Mouse (Mus musculus) MEL-GATA-1-ER (cell line): Measurements from ENCODE around the gene Has3.
A peak's percentile ranks its signal among the peaks of the same experiment; 100 is the strongest.
"Not testable (repeated sequence)": the region's sequence is repeated elsewhere in the genome, so short reads cannot be mapped to it uniquely, and the experiment has no call there.

Experiments
- DNase-seq: peaks from one replicate; pipeline ENCODE4 v3.0.0-alpha.2; 2012; ENCODE audit warnings: low read depth; ENCODE audit errors: extremely low read depth

Gene Has3

GRCm38 (mm10) chr8:106884826-106885400, 14.9 kb downstream of the Has3 start:
- not testable (repeated sequence) for DNase-seq

- DNase-seq = peak; percentile 55
Measured at GRCm38 (mm10) chr8:106887336-106888189, 17.5 kb downstream of the Has3 start.

DNA sequence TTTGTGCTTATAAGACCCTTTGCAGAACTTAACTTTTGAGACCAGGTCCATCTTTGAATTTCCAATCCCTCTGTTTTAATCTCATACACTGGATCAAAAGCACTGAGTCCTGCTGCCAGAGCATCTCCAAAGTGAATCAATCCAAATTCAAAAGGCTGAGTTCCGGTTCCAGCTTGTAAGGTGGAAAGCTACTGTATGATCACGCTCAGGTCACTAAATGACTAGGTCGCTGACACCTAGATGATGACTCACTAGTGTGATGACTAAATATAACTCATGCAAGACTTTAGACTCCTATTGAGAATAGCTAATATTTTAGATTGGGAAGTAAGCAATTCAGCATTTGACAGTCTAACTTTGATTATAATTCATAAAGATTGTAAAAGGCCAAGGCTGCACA, 18.8 kb downstream of the Has3 start:
- DNase-seq = no peak

DNA sequence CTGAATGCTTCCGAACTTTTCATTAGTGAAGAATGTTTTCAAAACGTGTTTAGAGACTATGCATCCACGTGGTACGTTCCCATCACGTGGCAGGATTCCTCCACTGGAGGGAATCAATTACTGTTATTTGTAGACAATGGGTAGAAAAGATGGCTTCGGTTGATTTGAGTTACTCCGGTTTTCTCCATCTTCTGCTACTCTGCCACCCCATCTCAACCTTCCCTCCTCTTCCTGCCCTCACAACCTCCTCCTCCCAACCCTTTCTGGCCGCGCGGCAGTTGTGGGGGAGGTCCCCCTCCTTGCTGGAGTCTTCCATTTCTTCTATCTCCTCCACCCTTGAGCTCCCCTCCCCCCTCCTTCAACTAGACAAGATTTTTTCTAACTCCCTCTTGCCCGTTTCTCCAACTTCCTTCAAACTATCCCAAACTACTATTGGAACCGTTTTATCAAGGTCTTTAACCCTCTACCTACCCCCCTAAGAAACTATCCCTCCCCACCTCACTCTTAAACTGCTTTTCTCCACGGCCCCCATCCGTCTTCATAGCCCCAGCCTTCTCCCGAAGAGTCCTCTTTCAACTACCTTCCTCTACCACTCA, 22.3 kb downstream of the Has3 start:
- DNase-seq = peak; percentile 40

DNA sequence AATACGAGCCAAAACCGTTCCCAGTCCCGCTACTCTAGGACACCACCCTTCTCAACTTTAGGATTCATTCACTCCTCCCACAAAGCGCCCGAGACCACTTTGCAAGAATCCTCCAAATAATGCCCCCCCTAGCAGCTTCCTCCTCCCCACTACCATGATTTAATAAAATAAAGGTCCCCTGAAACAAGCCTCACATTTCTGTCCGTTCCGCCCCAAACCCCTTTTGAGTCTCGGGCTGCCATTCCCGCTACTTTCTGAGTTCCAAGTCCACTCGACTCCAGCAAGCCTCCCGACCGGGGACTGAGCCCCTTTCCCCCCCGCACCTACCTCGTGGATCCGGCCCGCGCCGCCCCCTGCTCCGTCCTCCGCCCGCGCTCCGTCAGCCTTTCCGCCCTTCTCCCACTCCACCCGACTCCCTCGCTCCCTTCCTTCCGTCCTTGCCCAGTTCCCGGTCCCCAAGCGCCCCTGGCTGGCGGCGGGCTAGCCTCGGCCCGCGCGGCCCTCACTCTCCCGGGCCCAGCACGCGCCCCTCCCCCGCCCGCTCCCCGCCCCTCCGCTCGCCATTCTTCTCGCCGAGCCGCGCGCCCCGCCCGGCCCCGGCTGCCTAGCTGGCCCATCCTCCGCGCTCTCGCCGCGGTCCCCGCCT, 22.9 kb downstream of the Has3 start:
- DNase-seq = peak; percentile 11

DNA sequence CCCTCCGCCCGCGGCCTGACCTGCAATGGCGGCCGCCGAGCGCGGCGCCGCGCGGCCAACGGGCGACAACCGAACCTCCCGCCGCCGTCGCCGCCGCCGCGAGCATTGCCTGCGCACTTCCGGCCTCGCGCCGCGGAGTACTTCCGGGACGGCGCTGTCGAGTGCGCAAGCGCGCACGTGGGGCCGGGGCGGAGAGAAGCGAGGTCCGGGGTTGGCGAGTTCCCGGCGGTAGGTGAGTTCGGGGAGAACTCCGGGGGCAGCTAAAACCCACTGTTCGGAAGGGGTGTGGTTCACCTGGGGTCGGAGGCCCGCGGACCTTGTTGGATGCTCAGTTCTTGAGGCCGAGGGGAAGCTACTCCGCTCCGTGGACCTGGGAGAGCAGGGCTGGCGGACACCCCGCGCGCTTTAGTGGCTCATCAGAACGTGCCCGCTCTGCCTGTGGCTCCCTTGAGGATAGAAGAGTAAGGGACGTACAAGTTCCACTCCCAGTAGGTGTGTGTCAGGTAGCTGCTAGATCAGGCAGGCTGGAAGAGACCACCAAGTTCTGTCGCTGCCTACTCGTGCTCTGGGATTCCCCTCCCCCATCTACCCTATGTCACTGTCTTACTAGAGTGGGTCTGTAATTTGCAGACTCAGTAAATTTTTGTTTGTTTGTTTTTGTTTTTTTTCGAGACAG, 23.6 kb downstream of the Has3 start, which contains the start of gene Utp4:
Utp4 (plus strand) TSS at position 156 of the 676 bp plus-strand sequence.
- peak; percentile 39 for DNase-seq

DNA sequence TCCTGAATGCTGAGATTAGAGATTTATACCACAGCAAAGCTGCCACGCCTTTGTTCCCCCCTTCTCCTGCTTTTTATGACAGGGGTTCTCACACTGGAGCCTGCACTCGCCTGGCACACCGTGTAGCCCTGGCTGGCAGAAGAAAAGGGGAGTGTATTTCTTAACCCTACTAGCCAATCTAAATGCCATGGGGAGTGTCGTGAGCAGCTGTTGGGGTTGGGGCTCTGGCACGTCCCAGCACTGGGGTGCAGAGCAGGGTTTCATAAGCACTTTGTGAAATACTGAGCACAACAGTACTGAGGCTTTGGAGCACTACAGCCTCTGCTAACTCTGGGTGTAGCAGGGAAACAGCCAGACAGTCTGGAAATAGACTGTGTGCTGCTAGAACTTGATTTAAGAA, 29.4 kb downstream of the Has3 start:
- DNase-seq = no peak

- DNase-seq = no peak
Measured at GRCm38 (mm10) chr8:106905727-106906480, 35.9 kb downstream of the Has3 start.

- no peak for DNase-seq
Measured at GRCm38 (mm10) chr8:106906635-106907034, 36.6 kb downstream of the Has3 start.

GRCm38 (mm10) chr8:106907450-106907849, 37.4 kb downstream of the Has3 start:
- DNase-seq = no peak

DNA sequence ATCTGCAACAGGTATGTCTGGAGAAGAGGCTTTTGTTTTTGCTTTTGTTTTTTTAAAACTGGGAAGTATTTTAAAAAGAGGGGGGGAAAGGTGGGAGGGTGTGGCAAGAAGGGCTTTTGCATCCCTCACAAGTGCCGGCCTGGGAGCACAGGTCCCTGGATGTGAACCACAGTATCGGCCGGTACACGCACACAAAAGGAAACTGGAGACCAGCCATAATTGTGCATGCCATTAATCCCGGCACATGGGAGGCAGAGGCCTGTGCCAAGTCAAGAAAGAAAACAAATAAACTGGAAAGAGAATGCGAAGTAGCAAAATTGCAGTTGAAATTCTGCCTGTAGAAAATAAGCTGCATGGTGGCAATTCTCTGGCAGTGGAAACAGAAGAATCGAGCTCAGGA, 38.2 kb downstream of the Has3 start:
- DNase-seq = no peak

DNA sequence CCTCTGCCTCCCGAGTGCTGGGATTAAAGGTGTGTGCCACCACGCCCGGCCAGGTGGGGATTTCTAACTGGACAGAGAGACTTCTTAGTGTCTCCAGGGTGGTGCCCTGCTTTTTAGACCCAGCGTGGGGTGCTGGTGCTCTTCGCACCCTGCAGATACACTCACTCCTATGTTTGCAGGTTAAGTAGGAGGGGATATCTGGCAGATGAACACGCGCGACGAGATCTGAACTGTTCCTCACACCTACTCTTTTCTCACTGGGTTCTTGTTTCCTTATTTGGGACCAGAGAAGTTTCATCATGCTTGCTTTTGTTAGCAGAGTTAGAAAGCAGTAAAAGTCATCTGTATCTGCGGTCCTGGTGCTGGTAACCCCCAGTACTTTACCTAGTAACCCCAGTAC, 43.6 kb downstream of the Has3 start:
- no peak for DNase-seq

DNA sequence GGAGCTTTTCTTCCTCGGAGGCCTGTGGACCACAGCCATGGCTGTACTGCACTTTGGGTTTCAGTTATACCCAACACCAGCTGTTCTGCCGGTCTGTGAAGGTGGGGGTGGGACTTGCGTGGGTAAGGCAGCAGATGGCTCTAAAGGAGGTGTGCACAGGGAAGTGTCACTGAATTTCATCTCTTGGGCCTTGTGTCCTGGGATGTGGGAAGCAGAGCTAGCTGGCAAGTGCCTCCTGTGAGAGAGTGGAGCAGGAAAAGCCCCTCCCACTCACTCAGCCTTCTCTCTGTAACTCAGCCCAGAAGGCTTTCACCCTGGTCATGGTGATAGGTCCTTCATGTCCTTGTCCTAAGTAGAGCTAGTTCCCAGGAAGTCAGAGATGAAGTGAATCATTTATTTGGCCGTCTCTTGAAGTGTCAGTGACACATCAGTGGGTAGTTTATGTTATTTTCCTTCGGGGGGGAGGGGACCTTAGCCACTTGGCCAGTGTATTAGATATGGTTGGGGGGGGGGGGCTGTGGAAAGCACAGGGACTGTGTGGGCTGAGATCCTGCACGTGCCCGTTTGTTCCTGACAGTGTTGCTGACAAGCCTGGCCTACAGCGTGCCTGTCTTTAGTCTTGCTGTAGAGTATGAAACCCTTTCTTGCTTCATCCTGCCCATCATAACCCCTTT, 49.8 kb downstream of the Has3 start:
- no peak for DNase-seq

- DNase-seq = no peak
Measured at GRCm38 (mm10) chr8:106920395-106920741, 50.3 kb downstream of the Has3 start.

GRCm38 (mm10) chr8:106924057-106924456, 54.0 kb downstream of the Has3 start:
- DNase-seq = no peak

DNA sequence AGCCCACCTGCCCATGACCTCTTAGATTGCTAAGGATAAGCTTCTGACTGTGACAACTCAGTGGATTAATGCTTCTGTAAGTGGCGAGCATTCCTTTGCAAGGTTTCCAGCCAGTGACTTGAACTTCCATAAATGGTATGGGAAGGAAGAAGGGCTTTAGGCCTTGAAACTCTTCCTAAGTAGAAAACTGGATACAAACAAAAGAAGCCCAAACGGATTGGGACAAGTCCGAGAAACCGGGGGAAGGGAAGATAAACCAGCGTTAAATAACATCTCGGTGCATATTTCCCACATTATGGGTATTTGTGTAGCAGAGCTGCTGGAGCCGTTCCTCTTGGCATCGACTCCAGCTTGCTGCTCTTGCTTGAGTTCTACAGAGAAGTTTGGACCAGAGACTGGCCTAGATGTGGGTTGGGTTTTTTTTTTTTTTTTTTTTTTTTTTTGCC, 54.9 kb downstream of the Has3 start:
- no peak for DNase-seq

DNA sequence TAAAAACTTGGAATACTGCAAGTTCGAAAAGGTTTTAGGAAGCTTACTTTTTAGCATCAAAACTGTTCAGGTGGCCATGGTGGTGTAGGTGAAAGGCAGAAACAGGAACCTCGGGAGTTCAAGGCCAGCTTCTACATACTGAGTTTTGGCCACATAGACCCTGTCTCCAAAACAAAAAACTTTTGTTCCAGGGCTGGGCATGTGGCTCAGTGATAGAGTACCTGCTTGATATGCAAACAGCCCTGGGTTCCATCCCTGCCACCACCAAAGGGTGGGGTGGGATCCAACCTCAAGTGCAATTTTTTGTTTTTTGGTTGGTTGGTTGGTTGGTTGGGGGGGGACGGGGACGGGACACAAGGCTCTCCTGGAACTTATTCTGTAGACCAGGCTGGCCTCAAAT, 55.4 kb downstream of the Has3 start:
- no peak for DNase-seq

DNA sequence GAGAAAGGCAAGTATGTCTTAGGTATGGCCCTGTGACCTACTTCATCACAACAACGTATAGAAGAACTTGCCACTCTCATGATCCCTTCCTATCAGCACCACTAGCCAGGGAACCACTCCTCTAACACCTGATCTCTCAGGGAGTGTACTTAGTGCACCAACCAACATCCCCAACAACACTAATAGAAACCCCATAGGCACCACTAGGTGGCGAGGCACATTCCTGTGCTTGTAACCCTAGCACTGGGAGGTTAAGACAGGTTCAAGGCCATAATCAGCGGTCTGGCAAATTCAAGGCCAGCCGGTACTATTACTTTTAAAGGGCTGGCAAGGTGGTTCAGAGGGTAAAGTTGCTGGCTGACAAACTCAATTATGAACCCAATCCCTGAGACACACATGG, 57.2 kb downstream of the Has3 start:
- DNase-seq = no peak

DNA sequence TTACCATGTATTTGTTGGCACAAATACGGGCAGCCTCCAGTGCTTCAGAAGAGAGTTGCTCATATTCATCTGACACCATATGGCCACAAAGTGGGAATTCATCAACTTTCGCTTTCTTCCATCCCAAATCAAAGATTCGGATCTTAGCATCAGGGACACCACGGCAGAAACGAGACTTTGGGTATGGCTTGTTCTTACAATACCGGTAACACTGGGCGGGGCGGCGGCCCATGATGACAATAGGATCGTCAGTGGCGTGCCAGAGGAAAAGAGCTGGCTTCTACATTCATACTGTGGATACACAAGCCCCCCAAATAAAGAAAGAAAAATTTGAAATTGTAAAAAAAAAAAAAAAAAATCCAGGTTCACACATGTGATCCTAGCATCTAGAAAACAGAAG, 58.1 kb downstream of the Has3 start:
- not testable (repeated sequence) for DNase-seq
